Mouse (Mus musculus) G1E (cell line): ENCODE measurements at regions not wholly inside any gene's neighbourhood (a gene's known extent, or its start where the extent isn't known, plus 50 kb on each side); places are given as distances from the start of the nearest gene placed in this dataset.

Experiments
- ATAC-seq: 2 replicates; pipeline ENCODE4 v1.8.0; 2016; ENCODE audit warnings: mild to moderate bottlenecking; ENCODE audit not compliant: insufficient number of reproducible peaks, poor library complexity, low FRiP score, severe bottlenecking; ENCODE audit errors: extremely low read depth
- DNase-seq: peaks from one replicate; pipeline ENCODE4 v3.0.0; 2012; ENCODE audit warnings: low spot score
- H3K27me3 ChIP-seq: 2 replicates; pipeline ENCODE4 v1.6.1; 2012; ENCODE audit warnings: mild to moderate bottlenecking, low read length, inconsistent platforms; ENCODE audit not compliant: insufficient read depth
- H3K36me3 ChIP-seq: replicated peaks from 2 replicates; pipeline ENCODE3; 2012; ENCODE audit warnings: mild to moderate bottlenecking, inconsistent platforms
- H3K4me1 ChIP-seq: 2 replicates; pipeline ENCODE4 v1.6.1; 2012; ENCODE audit warnings: low read depth, low read length, inconsistent platforms, mixed read lengths; ENCODE audit not compliant: insufficient read depth
- H3K4me3 ChIP-seq: 2 replicates; pipeline ENCODE4 v1.5.1; 2012; ENCODE audit warnings: low read depth, mild to moderate bottlenecking, inconsistent platforms, low read length, moderate library complexity, mixed read lengths
- H3K9me3 ChIP-seq: replicated peaks from 2 replicates; pipeline ENCODE4 v1.6.1; 2012; ENCODE audit warnings: inconsistent platforms
- CTCF ChIP-seq: IDR thresholded peaks from 2 replicates; pipeline ENCODE4 v1.5.1; 2012; ENCODE audit warnings: low read depth, low read length, inconsistent platforms, mixed read lengths
- GATA1 ChIP-seq: IDR thresholded peaks from 2 replicates; pipeline ENCODE4 v1.6.1; 2012; ENCODE audit warnings: borderline replicate concordance, low read length, inconsistent platforms, mixed read lengths
- GATA2 ChIP-seq: IDR thresholded peaks from 2 replicates; pipeline ENCODE4 v1.6.1; 2012; ENCODE audit warnings: low read depth, low read length, inconsistent platforms, borderline replicate concordance
- POLR2AphosphoS5 ChIP-seq: IDR thresholded peaks from 2 replicates; pipeline ENCODE4 v1.6.1; 2012; ENCODE audit warnings: low read depth, low read length, inconsistent platforms; ENCODE audit not compliant: insufficient replicate concordance
- TAL1 ChIP-seq: conservative IDR thresholded peaks from 2 replicates; pipeline ENCODE4 v1.6.1; 2012; ENCODE audit warnings: low read depth, low read length, inconsistent platforms, mixed read lengths

DNA sequence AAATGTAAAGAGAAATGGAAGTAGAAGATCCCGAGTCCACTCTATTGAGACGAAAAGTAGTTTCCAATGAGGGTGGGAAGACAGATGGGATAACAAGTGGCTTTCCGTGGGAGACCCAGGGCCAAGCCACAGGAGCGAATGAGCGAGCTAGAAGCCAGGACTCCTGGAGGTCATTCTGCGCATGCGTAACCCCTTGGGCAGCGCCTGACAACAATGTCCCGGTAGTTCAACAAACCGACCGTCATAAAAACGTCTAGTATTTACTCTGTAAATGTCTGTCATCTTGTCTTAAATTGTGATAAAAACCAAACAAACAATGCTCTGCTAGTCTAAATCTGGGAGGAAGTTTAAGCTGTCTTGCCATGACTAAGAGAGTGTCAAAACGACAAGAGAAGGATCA lies 112.4 kb downstream of the Chic2 start:
- peaks cover 35% of the 10 kb centered on the region for H3K4me1 ChIP-seq
- peaks cover 20% of the 10 kb centered on the region for H3K27me3 ChIP-seq
- no peaks in the 10 kb centered on the region for H3K36me3 ChIP-seq
- H3K9me3 ChIP-seq = no peaks in the 10 kb centered on the region
- ATAC-seq (no peak), DNase-seq (no peak)
- TF ChIP-seq GATA2 (no peak), POLR2AphosphoS5 (no peak), CTCF (no peak), GATA1 (no peak), TAL1 (no peak)
- H3K4me3 ChIP-seq = no peak overlapping the region

DNA sequence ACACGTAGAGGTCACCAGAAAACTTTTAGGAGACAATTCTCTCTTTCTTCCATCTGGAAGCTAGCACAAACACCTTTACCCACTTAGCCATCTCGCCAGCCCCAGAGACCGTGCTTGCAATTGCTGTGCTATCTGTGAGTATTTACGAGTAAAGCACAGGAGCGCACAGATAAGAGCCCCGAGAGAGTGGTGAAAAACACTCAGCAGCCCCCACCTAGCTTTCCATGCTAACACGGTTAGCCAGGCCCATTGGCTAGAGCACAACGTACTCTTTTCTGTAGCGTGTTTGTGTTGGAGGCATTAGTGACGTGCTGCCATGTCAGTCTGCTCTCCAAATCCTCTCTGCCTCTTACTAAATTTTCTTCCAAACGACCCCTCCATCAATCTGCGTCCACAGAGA lies 112.8 kb downstream of the Chic2 start:
- TF ChIP-seq TAL1 (no peak), GATA1 (no peak), CTCF (no peak), POLR2AphosphoS5 (no peak), GATA2 (no peak)
- no peak for ATAC-seq

GRCm38 (mm10) chr5:74927543-74927942 lies 117.0 kb downstream of the Chic2 start:
- Histone ChIP-seq H3K9me3 (no peaks in the 10 kb centered on the region), H3K27me3 (peaks cover 35% of the 10 kb centered on the region), H3K36me3 (no peaks in the 10 kb centered on the region), H3K4me1 (peaks cover 42% of the 10 kb centered on the region), H3K4me3 (no peak overlapping the region)
- no peak for ATAC-seq
- TF ChIP-seq CTCF (no peak), POLR2AphosphoS5 (no peak), GATA1 (no peak), GATA2 (no peak), TAL1 (no peak)
- no peak for DNase-seq

More for the DNA sequence above, 112.8 kb downstream of the Chic2 start:
- Histone ChIP-seq H3K36me3 (no peaks in the 10 kb centered on the region), H3K4me1 (peaks cover 35% of the 10 kb centered on the region), H3K4me3 (no peak overlapping the region), H3K27me3 (peaks cover 19% of the 10 kb centered on the region), H3K9me3 (no peaks in the 10 kb centered on the region)
- DNase-seq = no peak

DNA sequence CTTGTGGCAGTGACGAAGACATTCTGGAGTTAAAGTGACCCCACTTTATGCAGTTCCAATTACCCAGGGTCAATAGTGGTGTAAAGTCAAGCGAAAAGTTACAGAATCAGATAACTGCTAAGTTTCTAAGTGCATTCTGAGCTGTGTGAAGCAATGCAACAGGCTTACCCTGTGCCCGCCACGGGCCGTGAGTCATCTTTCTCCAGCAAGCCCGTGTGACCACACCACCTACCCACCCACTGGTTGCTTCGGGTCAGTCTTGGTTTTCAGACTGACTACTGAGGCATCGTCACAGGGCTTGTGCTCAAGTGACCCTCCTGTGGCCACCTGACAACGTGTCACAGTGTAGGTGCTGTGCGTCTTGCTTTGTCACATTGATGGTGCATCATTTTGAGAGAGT lies 118.8 kb downstream of the Chic2 start:
- H3K4me1 ChIP-seq = peaks cover 38% of the 10 kb centered on the region

DNA sequence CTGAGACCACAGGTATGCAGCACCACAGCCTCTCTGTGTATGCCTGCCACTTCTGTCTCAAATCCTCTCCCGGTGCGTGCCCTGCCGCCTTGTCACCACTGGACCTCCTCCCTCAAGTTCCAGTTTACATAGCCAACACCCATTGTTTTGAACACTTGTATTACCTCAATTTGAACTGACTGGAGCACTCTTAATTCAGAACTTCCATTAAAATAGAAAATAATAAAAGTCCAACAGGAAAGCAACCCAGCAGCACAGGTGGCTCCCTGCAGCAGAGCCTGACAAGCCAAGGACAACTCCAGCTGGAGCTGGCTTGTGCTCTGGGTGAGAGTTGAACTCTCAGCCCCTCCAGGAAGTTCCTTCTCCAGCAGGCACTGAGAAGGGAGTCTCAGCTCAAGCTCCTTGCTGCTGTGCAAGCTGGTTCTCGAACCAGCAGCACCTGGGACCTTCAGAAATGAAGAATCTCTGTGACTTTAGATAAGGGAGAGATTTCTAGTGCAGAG lies 120.5 kb downstream of the Chic2 start:
- no peak for TF ChIP-seq TAL1
- TF ChIP-seq GATA1 = no peak
- TF ChIP-seq CTCF = no peak
- no peak for TF ChIP-seq POLR2AphosphoS5
- no peak for TF ChIP-seq GATA2
- no peak for ATAC-seq
- no peak for DNase-seq

More for the DNA sequence above, 118.8 kb downstream of the Chic2 start:
- H3K27me3 ChIP-seq = peaks cover 41% of the 10 kb centered on the region
- TF ChIP-seq POLR2AphosphoS5 (no peak), TAL1 (no peak), GATA1 (no peak), CTCF (no peak), GATA2 (no peak)
- ATAC-seq (no peak), DNase-seq (no peak)
- no peaks in the 10 kb centered on the region for H3K36me3 ChIP-seq
- H3K4me3 ChIP-seq = no peak overlapping the region
- H3K9me3 ChIP-seq = no peaks in the 10 kb centered on the region

GRCm38 (mm10) chr5:74923337-74923736 lies 121.2 kb downstream of the Chic2 start:
- Histone ChIP-seq H3K4me3 (no peak overlapping the region), H3K27me3 (peaks cover 41% of the 10 kb centered on the region), H3K9me3 (no peaks in the 10 kb centered on the region), H3K36me3 (no peaks in the 10 kb centered on the region), H3K4me1 (peaks cover 33% of the 10 kb centered on the region)
- TF ChIP-seq CTCF (no peak), TAL1 (no peak)
- no peak for DNase-seq
- ATAC-seq = no peak

More for the DNA sequence above, 120.5 kb downstream of the Chic2 start:
- H3K4me3 ChIP-seq = no peak overlapping the region
- H3K9me3 ChIP-seq = no peaks in the 10 kb centered on the region
- no peaks in the 10 kb centered on the region for H3K36me3 ChIP-seq
- peaks cover 42% of the 10 kb centered on the region for H3K27me3 ChIP-seq
- peaks cover 33% of the 10 kb centered on the region for H3K4me1 ChIP-seq

DNA sequence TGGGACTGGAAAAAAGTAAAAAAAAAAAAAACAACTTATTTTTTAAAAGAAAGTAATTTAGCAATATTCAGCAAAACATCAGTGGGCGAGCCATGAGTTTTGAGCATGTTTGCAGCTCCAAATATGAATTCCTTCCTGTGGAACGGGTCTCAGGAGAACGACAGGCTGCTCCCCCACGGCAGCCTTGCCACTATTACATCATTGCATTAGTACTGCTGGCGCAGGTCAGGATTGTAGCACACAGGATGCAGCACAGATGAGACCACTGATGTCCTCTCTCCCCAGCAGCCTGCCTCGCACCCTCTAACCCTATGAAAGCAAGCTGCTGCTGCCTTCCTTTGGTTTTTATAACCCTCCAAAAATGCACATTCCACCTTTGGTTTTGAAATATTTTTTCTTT lies 121.7 kb downstream of the Chic2 start:
- H3K4me3 ChIP-seq = no peak overlapping the region
- peaks cover 37% of the 10 kb centered on the region for H3K27me3 ChIP-seq
- peaks cover 33% of the 10 kb centered on the region for H3K4me1 ChIP-seq
- DNase-seq = no peak
- no peaks in the 10 kb centered on the region for H3K36me3 ChIP-seq
- H3K9me3 ChIP-seq = no peaks in the 10 kb centered on the region
- no peak for TF ChIP-seq GATA2
- no peak for TF ChIP-seq POLR2AphosphoS5
- no peak for TF ChIP-seq TAL1
- no peak for TF ChIP-seq GATA1
- TF ChIP-seq CTCF = no peak
- no peak for ATAC-seq
